Mouse (Mus musculus) stomach, embryonic 16.5 days (tissue): ENCODE results near the gene Med20. TPM values are rescaled to one million over a fixed set of nuclear protein-coding genes. Genes with fewer than 3 reads are reported as not detected.

Source experiments
- ATAC-seq: fragments of 200-750 bp; cut with Nextera tagmentation; 2 replicates; pipeline ENCODE4 v1.8.0; 2017; ENCODE audit warnings: moderate number of reproducible peaks, moderate TSS enrichment; ENCODE audit not compliant: insufficient read depth, low FRiP score
- H3K27ac ChIP-seq: fragments of 300-500 bp; sonication (generic); 2 replicates; pipeline ENCODE4 v1.5.1; 2014; ENCODE audit warnings: low read length
- H3K27me3 ChIP-seq: fragments of 300-500 bp; sonication (generic); 2 replicates; pipeline ENCODE4 v1.6.1; 2014; ENCODE audit warnings: low read length, control low read depth, mixed read lengths; ENCODE audit not compliant: control insufficient read depth, insufficient read depth
- H3K36me3 ChIP-seq: fragments of 300-500 bp; sonication (generic); 2 replicates; pipeline ENCODE4 v1.6.1; 2014; ENCODE audit warnings: low read length; ENCODE audit not compliant: control insufficient read depth, insufficient read depth
- H3K4me1 ChIP-seq: fragments of 300-500 bp; sonication (generic); 2 replicates; pipeline ENCODE4 v1.6.1; 2014; ENCODE audit warnings: low read length, control low read depth, mixed read lengths; ENCODE audit not compliant: control insufficient read depth, insufficient read depth
- H3K4me2 ChIP-seq: fragments of 300-500 bp; sonication (generic); 2 replicates; pipeline ENCODE4 v1.6.1; 2014; ENCODE audit warnings: low read depth, low read length, mixed read lengths
- H3K4me3 ChIP-seq: fragments of 300-500 bp; sonication (generic); replicated peaks from 2 replicates; pipeline ENCODE4 v1.5.1; 2014; ENCODE audit warnings: mild to moderate bottlenecking, low read length
- H3K9ac ChIP-seq: fragments of 300-500 bp; sonication (generic); 2 replicates; pipeline ENCODE4 v1.6.1; 2014; ENCODE audit warnings: low read length
- H3K9me3 ChIP-seq: fragments of 300-500 bp; sonication (generic); replicated peaks from 2 replicates; pipeline ENCODE4 v1.6.1; 2016; ENCODE audit warnings: low read length, control low read depth; ENCODE audit not compliant: control insufficient read depth
- WGBS: fragments of 180-500 bp; shearing (Covaris S2); extraction: QIAGEN DNeasy Blood & Tissue Kit; methylation state at CpG from one replicate; pipeline ENCODE4 v1.1.7; 2014; 5-methylcytosine and 5-hydroxymethylcytosine counted together
- polyA plus RNA-seq: library from polyadenylated mRNA; unstranded; fragments of >200 nt; fragmentation: Nextera tagmentation; extraction: Ambion mirVana; gene quantifications from 2 replicates; pipeline ENCODE4 v1.2.1, GENCODE M21; 2015

Gene Med20
- polyA plus RNA-seq, 1 experiment from 2014 or later, result 40.7 TPM

- H3K4me1 ChIP-seq, result peaks cover 27% of the 10 kb centered on the region
- H3K36me3 ChIP-seq, result peaks cover 25% of the 10 kb centered on the region
- H3K9ac ChIP-seq, result no peak overlapping the region
- no peaks in the 10 kb centered on the region for H3K27me3 ChIP-seq
- H3K9me3 ChIP-seq, result no peaks in the 10 kb centered on the region
- 83% methylated on average over 13 of the region's 13 CpGs for WGBS
- no peak overlapping the region for H3K4me2 ChIP-seq
- peak overlapping the region; percentile 72 for H3K27ac ChIP-seq
- no peak for ATAC-seq
- H3K4me3 ChIP-seq, result no peak overlapping the region
These were observed 10.6 kb upstream of the Med20 start for GRCm38 (mm10) chr17:47600601-47601388.

GRCm38 (mm10) chr17:47601389-47601755, 10.0 kb upstream of the Med20 start:
- Histone ChIP-seq H3K4me2 (no peak overlapping the region), H3K4me1 (peaks cover 22% of the 10 kb centered on the region), H3K27ac (no peak overlapping the region), H3K9ac (no peak overlapping the region), H3K27me3 (no peaks in the 10 kb centered on the region), H3K9me3 (no peaks in the 10 kb centered on the region), H3K36me3 (peaks cover 25% of the 10 kb centered on the region), H3K4me3 (no peak overlapping the region)
- 89% methylated on average over 10 of the region's 10 CpGs for WGBS
- ATAC-seq, result no peak

- Histone ChIP-seq H3K36me3 (peaks cover 25% of the 10 kb centered on the region), H3K27me3 (no peaks in the 10 kb centered on the region), H3K4me1 (peaks cover 12% of the 10 kb centered on the region), H3K9me3 (no peaks in the 10 kb centered on the region), H3K4me2 (no peak overlapping the region), H3K9ac (no peak overlapping the region), H3K4me3 (no peak overlapping the region), H3K27ac (no peak overlapping the region)
- ATAC-seq, result no peak
- WGBS, result 88% methylated on average over 11 of the region's 11 CpGs
These were observed 9.1 kb upstream of the Med20 start for GRCm38 (mm10) chr17:47602289-47602688.

DNA sequence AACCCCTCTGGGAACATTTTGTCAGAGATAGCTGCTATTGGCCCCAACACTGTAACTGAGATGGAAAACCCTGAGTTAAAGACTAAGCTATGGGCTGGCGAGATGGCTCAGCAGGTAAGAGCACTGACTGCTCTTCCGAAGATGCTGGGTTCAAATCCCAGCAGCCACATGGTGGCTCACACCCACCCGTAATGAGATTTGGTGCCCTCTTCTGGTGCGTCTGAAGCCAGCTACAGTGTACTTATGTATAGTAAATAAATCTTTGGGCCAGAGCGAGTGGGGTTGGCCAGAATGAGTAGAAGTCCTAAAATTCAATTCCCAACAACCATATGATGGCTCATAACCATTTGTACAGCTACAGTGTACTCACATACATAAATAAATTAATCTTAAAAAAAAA, 5.2 kb upstream of the Med20 start:
- Histone ChIP-seq H3K9ac (no peak overlapping the region), H3K36me3 (peaks cover 11% of the 10 kb centered on the region), H3K27me3 (no peaks in the 10 kb centered on the region), H3K4me2 (no peak overlapping the region), H3K9me3 (no peaks in the 10 kb centered on the region), H3K4me3 (no peak overlapping the region), H3K27ac (no peak overlapping the region), H3K4me1 (0 out of 2 replicates have a peak, but pooled peaks cover 6% of the 10 kb centered on the region)
- no peak for ATAC-seq
- WGBS, result 73% methylated on average over 5 of the region's 5 CpGs

DNA sequence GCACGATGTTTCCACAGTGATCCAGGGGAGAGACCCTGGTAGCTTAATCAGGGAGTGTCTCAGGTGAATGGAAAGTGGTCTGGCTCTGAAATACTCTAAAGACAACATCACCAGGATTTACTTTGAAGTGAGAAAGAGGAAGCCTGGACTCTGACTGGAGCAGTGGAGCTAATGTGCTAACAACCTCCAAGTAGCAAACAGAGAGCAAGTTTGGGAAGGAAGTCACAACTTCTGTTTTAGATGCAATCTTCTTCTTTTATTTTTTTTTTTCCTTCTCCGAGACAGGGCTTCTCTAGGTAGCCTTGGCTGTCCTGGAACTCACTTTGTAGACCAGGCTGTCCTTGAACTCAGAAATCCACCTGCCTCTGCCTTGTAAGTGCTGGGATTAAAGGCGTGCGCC, 2.2 kb upstream of the Med20 start:
- H3K9ac ChIP-seq, result no peak overlapping the region
- H3K4me3 ChIP-seq, result no peak overlapping the region
- H3K27ac ChIP-seq, result no peak overlapping the region
- H3K36me3 ChIP-seq, result 0 out of 2 replicates have a peak, but pooled peaks cover 2% of the 10 kb centered on the region
- ATAC-seq, result no peak
- 88% methylated on average over 4 of the region's 4 CpGs for WGBS
- H3K27me3 ChIP-seq, result no peaks in the 10 kb centered on the region
- no peak overlapping the region for H3K4me2 ChIP-seq
- peaks cover 17% of the 10 kb centered on the region for H3K4me1 ChIP-seq
- H3K9me3 ChIP-seq, result no peaks in the 10 kb centered on the region

DNA sequence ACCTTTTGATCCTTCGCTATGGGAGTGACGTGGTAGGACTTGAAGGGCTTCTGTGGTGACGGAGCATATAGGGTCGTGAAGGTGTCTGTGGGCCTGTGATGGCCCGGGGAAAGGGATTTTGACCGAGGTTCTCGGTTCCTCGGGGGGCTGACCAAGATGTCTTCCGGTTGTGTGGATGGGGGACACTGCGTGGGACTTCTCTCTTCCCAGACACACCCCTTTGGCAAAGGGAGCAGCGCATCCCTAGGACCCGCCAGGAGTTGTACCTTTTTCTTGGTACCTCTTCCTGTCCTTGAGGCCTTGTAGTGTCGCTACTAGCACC, 240 bp downstream of the Med20 start:
- Histone ChIP-seq H3K36me3 (no peaks in the 10 kb centered on the region), H3K27ac (peak overlapping the region; percentile 49; the same call in 1 of the 2 replicates)
- 0% methylated on average over 13 of the region's 13 CpGs for WGBS

DNA sequence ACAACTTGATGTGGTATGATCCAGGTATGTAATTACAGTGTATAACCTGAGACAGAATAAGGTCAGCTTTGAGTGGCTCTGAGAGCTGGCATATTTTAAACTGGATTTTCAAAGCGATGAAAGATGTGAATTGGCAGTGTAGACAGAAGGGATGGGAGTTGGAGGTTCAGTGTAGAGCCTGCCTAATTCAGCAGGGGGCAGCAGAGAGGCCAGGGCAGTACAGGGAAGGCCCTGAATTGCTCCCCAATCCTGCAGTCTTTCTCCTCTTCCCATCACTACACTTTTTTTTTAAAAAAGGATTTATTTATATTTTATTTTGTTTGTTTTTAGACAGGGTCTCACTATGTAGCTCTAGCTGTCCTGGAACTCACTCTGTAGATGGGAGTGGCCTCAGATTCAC, 2.6 kb downstream of the Med20 start:
- WGBS, result 82% methylated on average over 1 of the region's 1 CpGs
- H3K27ac ChIP-seq, result no peak overlapping the region
- no peak for ATAC-seq
- H3K9ac ChIP-seq, result no peak overlapping the region
- H3K4me2 ChIP-seq, result no peak overlapping the region
- no peak overlapping the region for H3K4me3 ChIP-seq
- no peaks in the 10 kb centered on the region for H3K27me3 ChIP-seq
- peaks cover 7% of the 10 kb centered on the region; the same call in 1 of the 2 replicates for H3K36me3 ChIP-seq
- H3K9me3 ChIP-seq, result no peaks in the 10 kb centered on the region
- peaks cover 17% of the 10 kb centered on the region for H3K4me1 ChIP-seq

More for the DNA sequence above, 240 bp downstream of the Med20 start:
- peaks cover 17% of the 10 kb centered on the region for H3K4me1 ChIP-seq
- no peaks in the 10 kb centered on the region for H3K27me3 ChIP-seq
- peak overlapping the region; percentile 87 for H3K4me2 ChIP-seq
- H3K9ac ChIP-seq, result peak overlapping the region; percentile 85
- H3K9me3 ChIP-seq, result no peaks in the 10 kb centered on the region
- ATAC-seq, result no peak
- H3K4me3 ChIP-seq, result peak overlapping the region; percentile 90

- H3K27me3 ChIP-seq, result no peaks in the 10 kb centered on the region
- no peaks in the 10 kb centered on the region for H3K9me3 ChIP-seq
- 94% methylated on average over 8 of the region's 8 CpGs for WGBS
- no peak for ATAC-seq
- H3K4me1 ChIP-seq, result peaks cover 11% of the 10 kb centered on the region
- H3K9ac ChIP-seq, result no peak overlapping the region
- no peak overlapping the region for H3K4me2 ChIP-seq
- H3K36me3 ChIP-seq, result peaks cover 9% of the 10 kb centered on the region; the same call in 1 of the 2 replicates
- H3K27ac ChIP-seq, result no peak overlapping the region
- no peak overlapping the region for H3K4me3 ChIP-seq
These were observed 4.7 kb downstream of the Med20 start for GRCm38 (mm10) chr17:47616119-47616518.

DNA sequence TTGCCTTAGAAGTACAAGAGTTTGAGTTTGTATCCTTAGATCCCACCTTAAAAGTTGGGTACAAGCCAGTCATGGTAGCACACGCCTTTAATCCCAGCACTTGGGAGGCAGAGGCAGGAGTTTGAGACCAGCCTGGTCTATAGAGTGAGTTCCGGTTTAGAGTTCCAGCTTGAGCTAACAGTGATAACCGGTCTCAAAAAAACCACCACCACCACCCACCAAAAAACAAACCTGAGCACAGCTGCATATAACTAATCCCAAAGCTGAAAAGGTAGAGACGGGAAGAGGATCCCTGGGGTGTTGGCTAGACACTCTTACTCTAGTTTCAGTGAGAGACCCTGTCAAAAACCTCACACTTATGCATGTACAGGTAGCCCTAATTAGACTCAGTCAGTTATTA, 5.3 kb downstream of the Med20 start:
- H3K36me3 ChIP-seq, result peaks cover 9% of the 10 kb centered on the region; the same call in 1 of the 2 replicates
- 88% methylated on average over 4 of the region's 4 CpGs for WGBS
- ATAC-seq, result no peak

More for the DNA sequence above, 5.3 kb downstream of the Med20 start:
- H3K4me1 ChIP-seq, result peaks cover 11% of the 10 kb centered on the region
- no peaks in the 10 kb centered on the region for H3K9me3 ChIP-seq
- H3K27me3 ChIP-seq, result no peaks in the 10 kb centered on the region
- no peak overlapping the region for H3K27ac ChIP-seq
- H3K4me3 ChIP-seq, result no peak overlapping the region
- no peak overlapping the region for H3K4me2 ChIP-seq
- H3K9ac ChIP-seq, result no peak overlapping the region
